Mouse (Mus musculus): ENCODE data around the gene Lin7a. TPM values are rescaled to one million over a fixed set of nuclear protein-coding genes. Genes with fewer than 3 reads are reported as not detected.

The Lin7a gene
- polyA plus RNA-seq (2014; fragmentation: Illumina TruSeq; extraction: RNeasy Lipid Tissue Mini Kit (QIAGEN cat#74804); ENCODE audit: low read depth, low replicate concordance): 0.79 TPM

DNA sequence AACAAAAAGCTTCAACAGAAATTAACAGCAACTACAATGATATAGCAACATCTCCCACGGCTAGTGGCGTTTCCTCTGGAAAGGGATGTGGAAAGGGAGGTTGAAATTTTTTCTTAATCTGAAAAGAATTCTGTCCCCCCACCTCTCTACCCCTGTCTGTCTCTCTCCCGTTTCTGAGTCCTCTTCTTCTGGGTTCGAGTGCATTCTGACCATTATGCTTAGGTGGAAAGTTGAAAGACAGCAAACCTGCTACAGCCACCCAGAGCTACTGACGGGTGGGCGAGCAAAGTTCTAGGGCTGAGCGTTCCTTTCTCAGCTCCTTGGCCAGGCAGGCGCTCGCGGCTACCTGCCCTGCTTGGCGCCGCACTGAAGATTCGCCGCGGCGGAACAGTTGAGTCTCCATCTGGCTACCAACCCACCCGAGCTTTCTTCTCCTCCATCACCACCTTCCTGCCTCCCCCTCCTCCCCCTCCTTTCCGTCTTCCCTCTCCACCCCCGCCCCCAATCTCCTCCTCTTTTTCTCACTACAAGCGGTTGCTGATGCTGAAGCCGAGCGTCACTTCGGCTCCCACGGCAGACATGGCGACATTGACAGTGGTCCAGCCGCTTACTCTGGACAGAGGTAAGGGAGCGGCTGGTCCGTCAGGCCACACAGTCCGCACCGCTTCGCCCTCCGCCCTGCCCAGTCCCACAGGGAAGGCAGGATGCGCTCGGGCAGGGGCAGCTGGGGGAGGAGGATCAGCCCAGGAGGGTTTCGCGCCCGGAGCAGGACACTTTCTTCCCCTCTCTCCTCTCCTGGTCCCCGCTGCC lies at the start of gene Lin7a:
Gene Lin7a (plus strand): TSS at position 366 of the 810 bp plus-strand sequence.

Other genes with a start within 250 kb of the Lin7a start
- 2.1 TPM for gene Acss3, start 148.0 kb upstream of the Lin7a start, polyA plus RNA-seq (2014; fragmentation: Illumina TruSeq; extraction: RNeasy Lipid Tissue Mini Kit (QIAGEN cat#74804); ENCODE audit: low read depth, low replicate concordance)
- gene Myf5, start 214.4 kb downstream of the Lin7a start, polyA plus RNA-seq (2014; fragmentation: Illumina TruSeq; extraction: RNeasy Lipid Tissue Mini Kit (QIAGEN cat#74804); ENCODE audit: low read depth, low replicate concordance): not detected
- not detected for gene Myf6, start 223.1 kb downstream of the Lin7a start, polyA plus RNA-seq (2014; fragmentation: Illumina TruSeq; extraction: RNeasy Lipid Tissue Mini Kit (QIAGEN cat#74804); ENCODE audit: low read depth, low replicate concordance)

All from heart, adult 10 weeks (tissue).